Mouse (Mus musculus) megakaryocyte, embryonic 14.5 days (primary cell): ENCODE results near the gene Cdyl.

Experiments
- FLI1 ChIP-seq: IDR thresholded peaks from 2 replicates; pipeline ENCODE4 v1.6.1; 2012; ENCODE audit warnings: low read length, inconsistent platforms, mixed read lengths
- GATA1 ChIP-seq: IDR thresholded peaks from 3 replicates; pipeline ENCODE4 v1.6.1; 2012; ENCODE audit warnings: mixed read lengths, low read length, inconsistent platforms, borderline replicate concordance

DNA sequence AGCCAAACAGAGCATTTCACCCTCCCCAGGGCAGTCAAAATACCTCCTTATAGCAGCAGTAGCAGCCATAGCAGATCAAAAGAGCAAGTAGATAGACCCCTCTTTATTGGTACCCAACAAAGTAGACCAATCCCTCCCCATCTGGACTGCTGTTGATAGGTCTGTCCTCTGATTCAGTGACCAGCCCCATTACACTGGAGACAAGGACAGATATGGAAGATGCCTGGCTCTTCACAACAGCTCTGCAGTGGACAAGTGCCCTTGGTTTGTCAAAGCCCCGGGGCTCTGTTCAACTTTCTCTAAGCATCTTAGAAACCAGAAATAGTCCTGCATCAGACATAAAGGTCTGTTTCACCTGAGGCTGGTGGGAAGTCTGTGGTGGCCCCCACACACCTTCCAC, 47.1 kb upstream of the Cdyl start:
- TF ChIP-seq GATA1 (no peak), FLI1 (no peak)
